Mouse (Mus musculus) testis, adult 2 months (tissue): ENCODE results near the gene Ppfia3. TPM values are rescaled to one million over a fixed set of nuclear protein-coding genes. Genes with fewer than 3 reads are reported as not detected.

Source experiments
- H3K27ac ChIP-seq: fragments of 200-500 bp; 2 replicates; pipeline ENCODE4 v1.5.1; 2012; ENCODE audit warnings: low read depth, low read length; ENCODE audit not compliant: control insufficient read depth, insufficient read depth
- H3K27me3 ChIP-seq: fragments of 200-500 bp; 2 replicates; pipeline ENCODE4 v1.6.1; 2012; ENCODE audit warnings: mild to moderate bottlenecking, low read length, moderate library complexity; ENCODE audit not compliant: control insufficient read depth, insufficient read depth
- H3K36me3 ChIP-seq: fragments of 200-500 bp; 2 replicates; pipeline ENCODE4 v1.6.1; 2012; ENCODE audit warnings: mild to moderate bottlenecking, low read length; ENCODE audit not compliant: control insufficient read depth, insufficient read depth
- H3K4me1 ChIP-seq: fragments of 200-500 bp; 2 replicates; pipeline ENCODE4 v1.6.1; 2012; ENCODE audit warnings: low read length; ENCODE audit not compliant: control insufficient read depth, insufficient read depth
- H3K4me3 ChIP-seq: fragments of 200-500 bp; 2 replicates; pipeline ENCODE4 v1.5.1; 2012; ENCODE audit warnings: low read depth, mild to moderate bottlenecking, low read length, moderate library complexity, mixed read lengths; ENCODE audit not compliant: control insufficient read depth
- CTCF ChIP-seq: fragments of 200-500 bp; IDR thresholded peaks from 2 replicates; pipeline ENCODE4 v1.5.1; 2012; ENCODE audit warnings: low read depth, mild to moderate bottlenecking, inconsistent platforms, low read length, moderate library complexity; ENCODE audit not compliant: control insufficient read depth, insufficient read depth, insufficient replicate concordance
- POLR2A ChIP-seq: fragments of 200-500 bp; IDR thresholded peaks from 2 replicates; pipeline ENCODE4 v1.6.1; 2012; ENCODE audit warnings: low read depth, mild to moderate bottlenecking, inconsistent platforms, low read length, moderate library complexity; ENCODE audit not compliant: control insufficient read depth
- polyA plus RNA-seq: library from polyadenylated mRNA; depleted of rRNA; stranded (reverse); fragments of >200 nt; gene quantifications from 2 replicates; pipeline ENCODE4 v1.2.3, GENCODE M21; 2012

Gene Ppfia3
- polyA plus RNA-seq, 1 experiment: 1.1 TPM

DNA sequence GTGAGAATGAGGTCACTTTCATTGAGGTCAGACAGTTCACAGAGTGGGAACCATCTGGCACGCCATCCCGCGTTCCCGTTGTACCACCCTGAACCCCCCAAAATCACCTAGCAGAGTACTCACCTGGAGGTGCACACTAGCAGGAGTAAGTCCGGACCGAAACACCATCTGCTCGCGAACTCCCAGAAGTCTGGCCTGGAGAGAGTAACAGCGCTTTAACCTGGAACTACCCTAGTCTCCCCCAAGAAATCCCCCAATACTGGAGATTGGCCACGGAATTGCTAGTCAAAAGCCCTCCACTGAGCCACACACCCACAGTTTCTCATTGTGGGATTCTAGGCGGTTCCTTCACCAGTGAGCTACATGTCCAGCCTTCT lies 26.8 kb downstream of the Ppfia3 start:
- peak overlapping the region; percentile 64 for H3K4me3 ChIP-seq
- no peaks in the 10 kb centered on the region for H3K27me3 ChIP-seq
- H3K36me3 ChIP-seq: no peaks in the 10 kb centered on the region
- peaks cover 38% of the 10 kb centered on the region for H3K4me1 ChIP-seq
- no peak for TF ChIP-seq CTCF
- no peak for TF ChIP-seq POLR2A
- no peak overlapping the region for H3K27ac ChIP-seq

DNA sequence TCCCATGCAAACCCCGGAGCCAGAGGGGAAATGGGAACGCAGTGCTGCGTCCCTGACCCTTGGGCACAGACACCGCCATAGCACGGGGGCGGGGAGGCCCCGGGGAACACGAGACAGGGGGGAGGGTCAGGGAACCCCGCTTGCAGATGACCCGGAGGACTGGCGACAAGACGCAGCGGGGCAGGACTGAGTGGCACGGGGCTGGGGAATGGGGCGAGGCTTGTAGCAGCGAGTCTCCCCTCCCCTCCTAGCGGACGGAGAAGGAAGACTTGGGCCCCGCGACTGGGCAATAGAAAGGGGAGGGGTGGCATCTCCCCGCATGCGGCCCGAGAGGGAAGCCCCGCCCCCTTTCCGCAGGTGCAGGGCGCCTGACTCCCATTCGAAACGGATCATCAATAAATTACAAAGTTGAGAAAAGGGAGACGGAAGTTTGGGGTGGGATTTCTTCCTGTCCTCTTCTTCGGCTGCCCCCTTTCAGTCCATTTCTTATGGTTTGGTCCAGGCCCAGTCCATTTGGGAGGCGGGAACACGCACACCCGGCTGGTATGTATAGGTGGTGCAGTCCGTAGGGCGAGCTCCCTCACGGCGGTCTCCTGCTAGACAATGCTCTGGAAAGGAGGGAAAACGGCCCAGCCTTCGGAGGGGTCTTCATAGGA lies 27.3 kb downstream of the Ppfia3 start:
- no peak for TF ChIP-seq CTCF
- no peak for TF ChIP-seq POLR2A
- H3K27me3 ChIP-seq: no peaks in the 10 kb centered on the region
- peak overlapping the region; percentile 64 for H3K4me3 ChIP-seq
- H3K27ac ChIP-seq: no peak overlapping the region
- H3K36me3 ChIP-seq: no peaks in the 10 kb centered on the region
- H3K4me1 ChIP-seq: peaks cover 38% of the 10 kb centered on the region

DNA sequence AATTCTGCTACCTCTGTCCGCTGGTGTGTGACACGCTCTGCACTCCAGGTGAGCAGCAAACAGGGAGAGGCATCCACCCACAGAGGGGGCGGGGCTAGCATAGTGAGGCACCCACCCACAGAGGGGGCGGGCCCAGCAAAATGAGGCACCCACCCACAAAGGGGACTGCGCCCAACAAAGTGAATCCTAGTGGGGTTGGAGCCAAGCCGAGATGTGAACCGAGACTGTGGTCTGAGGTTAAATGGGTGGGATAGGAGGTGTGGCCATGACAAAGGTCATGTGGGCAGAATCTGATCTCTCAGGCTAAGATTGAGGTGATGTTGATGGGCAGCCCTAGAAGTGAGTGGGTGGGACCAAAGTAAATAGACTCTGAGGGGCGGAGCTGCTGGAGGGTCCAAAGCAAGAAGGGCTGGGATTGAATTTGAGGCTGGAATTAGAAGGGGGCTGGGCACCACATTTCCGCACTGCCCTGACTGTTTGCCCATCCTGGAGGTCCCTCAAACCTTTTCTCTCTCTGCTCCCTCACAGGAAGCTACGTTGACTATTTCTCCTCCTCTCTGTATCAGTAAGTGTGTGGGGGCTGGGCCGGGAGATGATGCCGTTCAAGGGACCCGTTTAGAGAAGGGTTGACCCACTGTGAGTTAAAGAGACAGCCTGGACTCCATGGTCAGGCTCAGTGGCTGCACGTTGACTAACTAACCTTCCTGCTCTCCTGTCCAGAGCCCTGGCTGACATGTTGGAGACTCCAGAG lies 28.5 kb downstream of the Ppfia3 start:
- Histone ChIP-seq H3K4me1 (peaks cover 42% of the 10 kb centered on the region), H3K27ac (no peak overlapping the region), H3K36me3 (no peaks in the 10 kb centered on the region), H3K4me3 (no peak overlapping the region), H3K27me3 (no peaks in the 10 kb centered on the region; the same call in 1 of the 2 replicates)
- no peak for TF ChIP-seq POLR2A
- no peak for TF ChIP-seq CTCF

DNA sequence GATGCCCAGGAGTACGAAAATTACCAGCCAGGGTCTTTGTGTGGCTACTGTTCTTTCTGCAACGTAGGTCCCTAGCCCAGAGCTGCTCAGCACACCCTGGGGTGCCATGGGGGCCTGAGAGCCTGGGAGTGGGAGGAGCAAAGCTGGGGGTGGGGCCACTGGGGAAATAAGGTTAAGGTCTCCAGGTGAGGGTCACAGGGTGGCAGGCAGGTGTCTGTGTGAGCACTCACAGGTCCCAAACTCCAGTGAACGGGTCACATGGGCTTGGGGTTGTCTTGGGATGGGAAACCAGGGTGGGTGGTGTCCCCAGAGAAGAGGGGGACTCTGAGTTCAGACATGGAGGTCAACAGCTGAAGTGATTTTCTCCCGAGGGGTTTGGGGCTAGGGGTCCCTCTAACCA lies 29.4 kb downstream of the Ppfia3 start:
- no peaks in the 10 kb centered on the region; the same call in 1 of the 2 replicates for H3K27me3 ChIP-seq
- H3K4me3 ChIP-seq: no peak overlapping the region

DNA sequence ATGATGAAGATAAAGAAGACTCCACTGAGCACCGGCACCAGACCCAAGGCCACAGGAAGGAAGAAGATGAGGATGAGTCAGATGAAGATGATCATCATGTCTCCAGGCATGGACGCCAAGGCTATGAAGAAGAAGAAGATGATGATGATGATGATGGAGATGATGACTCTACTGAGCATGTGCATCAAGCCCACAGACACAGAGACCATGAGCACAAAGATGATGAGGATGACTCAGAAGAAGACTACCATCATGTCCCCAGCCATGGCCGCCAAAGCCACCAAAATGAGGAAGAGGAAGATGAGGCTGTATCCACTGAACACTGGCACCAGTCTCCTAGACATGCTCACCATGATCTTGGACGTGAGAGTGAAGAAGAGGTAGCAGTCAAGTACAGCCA lies 30.5 kb downstream of the Ppfia3 start:
- Histone ChIP-seq H3K4me3 (no peak overlapping the region), H3K36me3 (no peaks in the 10 kb centered on the region), H3K4me1 (peaks cover 41% of the 10 kb centered on the region), H3K27ac (no peak overlapping the region), H3K27me3 (no peaks in the 10 kb centered on the region; the same call in 1 of the 2 replicates)
- TF ChIP-seq CTCF: no peak
- TF ChIP-seq POLR2A: no peak

More for the DNA sequence above, 29.4 kb downstream of the Ppfia3 start:
- Histone ChIP-seq H3K36me3 (no peaks in the 10 kb centered on the region), H3K4me1 (peaks cover 43% of the 10 kb centered on the region), H3K27ac (no peak overlapping the region)
- TF ChIP-seq CTCF (no peak), POLR2A (no peak)

DNA sequence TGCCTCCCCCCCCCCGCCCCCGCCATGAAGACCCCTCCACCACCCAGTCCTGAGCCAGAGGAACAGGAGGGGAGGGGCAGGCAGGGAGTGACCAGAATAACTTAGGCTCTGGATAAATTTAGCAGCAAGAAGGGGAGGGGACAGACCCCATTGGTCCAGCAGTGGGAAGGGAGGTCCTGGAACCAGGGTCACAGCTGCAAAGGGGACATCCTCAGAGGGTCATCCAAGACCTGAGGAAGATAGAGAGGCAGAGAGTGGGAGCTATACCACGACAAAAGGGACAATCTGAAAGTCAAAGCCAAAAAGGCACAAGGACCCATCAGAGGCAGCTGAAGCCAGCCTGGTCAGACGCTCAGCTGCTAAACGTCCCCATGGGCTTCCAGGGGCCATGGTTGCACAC lies 31.8 kb downstream of the Ppfia3 start, which contains the start of gene Hrc:
Gene Hrc (plus strand): TSS at position 235 of the 400 bp plus-strand sequence.
- H3K36me3 ChIP-seq: no peaks in the 10 kb centered on the region
- TF ChIP-seq POLR2A: no peak
- TF ChIP-seq CTCF: no peak
- H3K27ac ChIP-seq: no peak within 1 kb of the TSS
- H3K4me1 ChIP-seq: peaks cover 33% of the 10 kb centered on the region
- H3K27me3 ChIP-seq: no peaks in the 10 kb centered on the region; the same call in 1 of the 2 replicates
- peak within 1 kb of the TSS; percentile 72 for H3K4me3 ChIP-seq

DNA sequence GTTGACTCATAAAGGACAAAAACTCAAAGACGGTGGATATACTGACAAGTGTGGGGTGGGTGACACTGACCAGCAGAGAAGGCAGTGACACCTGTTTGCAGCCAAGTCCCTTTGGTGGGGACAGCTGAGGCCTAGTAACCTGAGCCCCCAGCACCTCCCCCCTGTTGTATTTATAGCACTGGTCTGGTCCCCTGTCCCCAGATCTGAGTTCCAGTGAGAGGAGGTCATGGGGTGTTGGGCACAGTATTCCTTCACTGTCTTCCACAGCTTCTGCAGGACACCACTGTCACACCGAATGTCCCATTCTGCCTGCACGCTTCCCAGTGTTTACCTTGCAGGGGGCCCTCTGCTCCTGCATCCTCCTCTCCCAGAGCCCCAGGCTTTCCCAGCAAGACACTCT lies 32.2 kb downstream of the Ppfia3 start:
- Histone ChIP-seq H3K27ac (no peak overlapping the region), H3K4me3 (no peak overlapping the region), H3K36me3 (no peaks in the 10 kb centered on the region), H3K4me1 (peaks cover 28% of the 10 kb centered on the region), H3K27me3 (no peaks in the 10 kb centered on the region; the same call in 1 of the 2 replicates)
- no peak for TF ChIP-seq CTCF
- TF ChIP-seq POLR2A: no peak
